In genomic region chr1:116044083-116044482, GRCm38 (mm10) we compare ENCODE assay signal across 34 mouse cellular contexts.
"Had no signal": no experiment of that assay in that cellular context is flagged by ENCODE, and none has a peak within 500 bp of the region (broad histone marks: within the 10 kb centered on the region; RNA-seq: fewer than 3 reads in every experiment).

No protein-coding gene starts in this region.

- DNase-seq: heart, adult 2 months; heart, postnatal 10 days; heart, postnatal 14 days; heart, postnatal 36 days; heart, postnatal 4 days; kidney, adult 11 months; kidney, adult 18-20 months; kidney, adult 2 months; kidney, adult 8-10 months; kidney, adult 9 months; kidney, postnatal 10 days; kidney, postnatal 14 days; kidney, postnatal 25 days; kidney, postnatal 36 days; kidney, postnatal 4 days; layer of hippocampus, adult 9-11 months; layer of hippocampus, postnatal 36 days had no signal

- H3K4me3 ChIP-seq: heart, adult 2 months; heart, embryonic 10.5 days; heart, embryonic 12.5 days; heart, embryonic 13.5 days; heart, embryonic 15.5 days; hindbrain, embryonic 10.5 days; hindbrain, embryonic 12.5 days; hindbrain, embryonic 13.5 days; hindbrain, embryonic 15.5 days; kidney, embryonic 15.5 days; layer of hippocampus, adult 2 months; left cerebral cortex, adult 2 months had no signal

- ATAC-seq: hindbrain, embryonic 16.5 days; hindbrain, postnatal 0 days; inflammation-experienced regulatory T-cells, adult 6 months had no signal

- H3K9ac ChIP-seq: heart, embryonic 12.5 days; heart, embryonic 13.5 days; heart, embryonic 15.5 days; hindbrain, embryonic 12.5 days; hindbrain, embryonic 13.5 days; hindbrain, embryonic 14.5 days; hindbrain, embryonic 15.5 days; kidney, embryonic 15.5 days had no signal

- H3K36me3 ChIP-seq: heart, embryonic 10.5 days; heart, embryonic 12.5 days; heart, embryonic 13.5 days; heart, embryonic 15.5 days; hindbrain, embryonic 10.5 days; hindbrain, embryonic 12.5 days; hindbrain, embryonic 13.5 days; hindbrain, embryonic 15.5 days; kidney, embryonic 15.5 days had no signal

- H3K4me2 ChIP-seq: heart, embryonic 11.5 days; heart, embryonic 12.5 days; heart, embryonic 13.5 days; heart, embryonic 15.5 days; hindbrain, embryonic 12.5 days; hindbrain, embryonic 13.5 days; hindbrain, embryonic 14.5 days; hindbrain, embryonic 15.5 days; kidney, embryonic 15.5 days had no signal

- H3K9me3 ChIP-seq: heart, embryonic 10.5 days; heart, embryonic 12.5 days; heart, embryonic 13.5 days; heart, embryonic 15.5 days; hindbrain, embryonic 10.5 days; hindbrain, embryonic 12.5 days; hindbrain, embryonic 13.5 days; hindbrain, embryonic 15.5 days; kidney, embryonic 15.5 days had no signal

- H3K4me1 ChIP-seq: heart, embryonic 10.5 days; heart, embryonic 12.5 days; heart, embryonic 13.5 days; heart, embryonic 15.5 days; hindbrain, embryonic 10.5 days; hindbrain, embryonic 12.5 days; hindbrain, embryonic 13.5 days; hindbrain, embryonic 15.5 days; kidney, embryonic 15.5 days had no signal

- H3K27me3 ChIP-seq: heart, embryonic 12.5 days; heart, embryonic 13.5 days; heart, embryonic 15.5 days; hindbrain, embryonic 12.5 days; hindbrain, embryonic 13.5 days; hindbrain, embryonic 15.5 days; kidney, embryonic 15.5 days had no signal

- H3K27ac ChIP-seq: heart, adult 2 months; heart, embryonic 10.5 days; heart, embryonic 13.5 days; heart, embryonic 15.5 days; hindbrain, embryonic 10.5 days; hindbrain, embryonic 12.5 days; hindbrain, embryonic 13.5 days; hindbrain, embryonic 14.5 days; hindbrain, embryonic 15.5 days; hindbrain, postnatal 0 days; kidney, embryonic 15.5 days; kidney, postnatal 0 days; layer of hippocampus, adult 2 months; left cerebral cortex, adult 2 months had no signal
